Mouse (Mus musculus): ENCODE data around the gene Gm10778. TPM values are rescaled to one million over a fixed set of nuclear protein-coding genes. Genes with fewer than 3 reads are reported as not detected.
"Not testable (repeated sequence)": the region's sequence is repeated elsewhere in the genome, so short reads cannot be mapped to it uniquely, and the experiment has no call there.

Gene Gm10778
- polyA plus RNA-seq, 1 experiment from 2014 or later = 4.5 TPM

DNA sequence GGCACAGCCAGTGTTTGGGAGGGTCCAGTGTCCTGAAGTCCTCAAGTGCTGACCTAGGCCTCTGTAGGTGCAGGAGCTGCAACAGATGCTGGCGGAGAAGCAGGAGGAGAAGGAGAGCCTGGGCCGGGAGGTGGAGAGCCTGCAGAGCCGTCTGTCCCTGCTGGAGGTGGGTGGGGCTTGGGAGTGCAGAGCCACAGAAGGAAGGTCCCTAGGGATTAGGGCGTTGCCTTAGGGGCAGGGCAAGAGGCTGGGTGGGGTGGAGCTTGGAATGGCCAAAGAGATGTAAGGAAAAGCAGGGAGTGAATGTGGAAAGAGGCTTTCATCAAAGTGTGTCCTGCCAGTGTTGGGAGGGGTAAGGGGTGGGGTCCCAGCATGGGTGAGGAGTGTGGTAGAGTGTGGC is 8.0 kb upstream of the Gm10778 start:
- not testable (repeated sequence) for H3K36me3 ChIP-seq (replicated peaks); H3K9me3 ChIP-seq; H3K4me3 ChIP-seq; H3K27ac ChIP-seq; H3K27me3 ChIP-seq (ENCODE audit: poor library complexity, severe bottlenecking); DNase-seq (ENCODE audit: extremely low spot score, low spot score)
- H3K4me1 ChIP-seq = peaks cover 42% of the 10 kb centered on the region
- 58% methylated on average over 4 of the region's 4 CpGs for WGBS

DNA sequence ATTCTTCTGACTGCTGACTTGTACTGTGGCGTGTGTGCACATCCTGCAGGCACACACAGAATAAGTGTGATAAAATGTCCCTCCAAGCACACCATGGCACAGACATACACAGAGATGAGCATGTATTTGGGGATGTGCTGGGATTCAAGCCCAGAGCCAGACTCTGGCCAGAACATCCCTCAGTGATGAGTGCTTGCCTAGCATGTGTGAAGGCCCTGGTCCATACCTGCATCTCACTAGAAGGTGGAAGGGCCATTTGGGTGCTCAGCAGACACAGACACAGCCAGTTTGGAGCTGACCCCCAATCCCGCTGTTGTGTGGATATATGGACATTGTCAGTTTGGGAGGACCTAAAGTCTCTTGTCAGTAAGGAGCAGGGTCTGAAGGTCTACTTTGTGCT is 7.3 kb upstream of the Gm10778 start:
- 93% methylated on average over 2 of the region's 2 CpGs for WGBS
- no peak for DNase-seq (ENCODE audit: extremely low spot score, low spot score)
- Histone ChIP-seq H3K4me1 (peaks cover 38% of the 10 kb centered on the region), H3K36me3 (replicated peaks) (no peaks in the 10 kb centered on the region), H3K27me3 (ENCODE audit: poor library complexity, severe bottlenecking) (0 out of 2 replicates have a peak, but pooled peaks cover 10% of the 10 kb centered on the region), H3K4me3 (no peak overlapping the region), H3K27ac (no peak overlapping the region), H3K9me3 (no peaks in the 10 kb centered on the region)

DNA sequence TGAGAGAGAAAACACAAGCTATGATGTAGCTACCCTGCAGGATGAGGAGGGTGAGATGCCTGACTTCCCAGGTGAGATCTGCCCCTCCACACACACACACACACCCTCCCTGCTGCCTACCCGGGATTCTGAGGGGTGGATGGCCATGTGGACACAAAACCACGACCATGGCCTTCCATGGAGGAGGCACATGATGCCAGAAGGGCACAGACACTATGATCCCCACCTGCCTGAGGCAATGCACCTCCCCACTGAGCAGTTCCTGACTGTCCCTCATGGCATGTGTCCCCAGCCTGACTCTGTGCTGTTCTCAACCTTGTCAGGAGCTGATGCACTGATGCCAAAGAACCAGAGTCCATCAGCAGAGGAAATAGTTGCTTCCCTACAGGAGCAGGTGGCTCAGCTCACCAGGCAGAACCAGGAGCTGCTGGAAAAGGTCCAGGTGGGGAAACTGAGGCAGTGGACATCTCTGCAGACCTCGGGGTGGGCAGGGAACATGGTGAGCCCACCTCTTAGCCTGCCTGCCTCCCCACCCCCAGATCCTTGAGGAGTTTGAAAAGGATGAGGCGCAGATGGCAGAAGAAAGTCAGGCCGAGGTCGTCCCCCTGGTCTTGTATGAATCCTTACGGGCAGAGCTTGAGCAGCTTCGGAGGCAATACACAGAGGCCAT is 6.7 kb upstream of the Gm10778 start:
- H3K9me3 ChIP-seq = no peaks in the 10 kb centered on the region
- no peaks in the 10 kb centered on the region for H3K36me3 ChIP-seq (replicated peaks)
- no peak overlapping the region; the same call in 1 of the 2 replicates for H3K27ac ChIP-seq
- H3K27me3 ChIP-seq (ENCODE audit: poor library complexity, severe bottlenecking) = 0 out of 2 replicates have a peak, but pooled peaks cover 8% of the 10 kb centered on the region
- 85% methylated on average over 8 of the region's 8 CpGs for WGBS
- DNase-seq (ENCODE audit: extremely low spot score, low spot score) = no peak
- peaks cover 38% of the 10 kb centered on the region for H3K4me1 ChIP-seq
- H3K4me3 ChIP-seq = peak overlapping the region; percentile 64

DNA sequence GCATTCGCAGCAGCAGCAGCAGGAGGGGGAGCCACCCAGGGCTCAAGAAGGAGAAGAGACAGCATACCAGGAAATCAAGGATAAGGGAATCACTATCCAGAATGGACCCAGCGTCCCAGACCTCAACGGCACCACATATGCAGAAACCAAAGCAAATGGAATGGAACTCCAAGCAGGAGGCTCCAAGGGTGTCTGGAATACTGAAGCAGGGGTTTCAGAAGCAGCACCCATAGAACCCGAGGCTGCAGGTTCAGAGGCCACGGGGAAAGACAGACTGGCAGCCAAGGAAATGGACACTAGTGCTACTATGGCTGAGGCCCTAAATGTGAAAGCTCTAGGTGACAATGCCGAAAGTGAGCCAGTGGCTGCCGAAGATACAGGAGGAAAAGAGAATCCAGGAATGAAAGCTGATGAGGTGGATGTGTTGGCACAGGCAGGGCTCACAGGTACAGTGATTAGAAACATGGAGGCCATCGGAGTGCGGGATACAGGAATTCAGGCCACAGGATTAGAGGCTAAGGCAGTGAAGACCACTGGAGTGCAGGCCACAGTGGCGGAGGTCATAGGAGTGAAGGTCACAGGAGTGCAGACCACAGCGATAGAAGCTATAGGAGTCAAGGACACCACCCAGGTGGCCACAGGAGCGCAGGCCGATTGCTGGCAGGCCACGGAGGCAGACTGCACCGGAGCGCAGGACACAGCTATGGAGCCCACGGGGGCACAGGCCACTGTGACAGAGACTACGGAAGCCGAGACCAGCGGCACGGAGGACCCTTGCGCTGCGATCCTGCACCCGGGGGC is 6.0 kb upstream of the Gm10778 start:
- peaks cover 38% of the 10 kb centered on the region for H3K4me1 ChIP-seq
- no peaks in the 10 kb centered on the region for H3K36me3 ChIP-seq (replicated peaks)
- WGBS = 24% methylated on average over 24 of the region's 24 CpGs
- no peaks in the 10 kb centered on the region for H3K9me3 ChIP-seq
- peak overlapping the region; percentile 95 for H3K27ac ChIP-seq
- DNase-seq (ENCODE audit: extremely low spot score, low spot score) = no peak
- H3K4me3 ChIP-seq = peak overlapping the region; percentile 64
- H3K27me3 ChIP-seq (ENCODE audit: poor library complexity, severe bottlenecking) = 0 out of 2 replicates have a peak, but pooled peaks cover 8% of the 10 kb centered on the region

DNA sequence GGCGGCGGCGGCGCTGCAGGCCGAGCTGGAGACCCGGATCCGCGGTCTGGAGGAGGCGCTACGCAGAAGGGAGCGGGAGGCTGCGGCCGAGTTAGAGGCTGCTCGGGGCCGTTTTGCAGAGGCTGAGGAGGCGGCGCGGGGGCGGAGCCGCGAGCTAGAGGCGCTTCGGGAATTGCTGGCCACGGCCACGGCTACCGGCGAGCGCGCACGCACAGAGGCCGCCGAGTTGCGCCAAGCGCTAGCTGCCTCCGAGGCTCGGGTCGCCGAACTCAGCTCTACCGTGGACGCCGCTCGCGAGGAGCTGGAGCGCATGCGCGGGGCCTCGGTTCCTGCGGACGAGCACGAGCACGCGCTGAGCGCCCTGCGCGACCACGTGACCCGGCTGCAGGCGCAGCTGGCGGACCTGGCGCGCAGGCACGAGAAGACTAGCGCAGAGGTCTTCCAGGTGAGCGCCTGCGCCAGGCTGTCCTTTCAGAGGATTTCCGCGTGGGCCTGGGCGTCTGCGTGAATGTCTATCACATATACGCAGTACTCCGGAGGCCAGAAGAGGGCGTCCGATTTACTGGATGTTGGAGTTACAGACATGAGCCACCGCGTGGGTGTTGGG is 5.3 kb upstream of the Gm10778 start:
- H3K27me3 ChIP-seq (ENCODE audit: poor library complexity, severe bottlenecking) = 0 out of 2 replicates have a peak, but pooled peaks cover 8% of the 10 kb centered on the region
- H3K9me3 ChIP-seq = no peaks in the 10 kb centered on the region
- H3K36me3 ChIP-seq (replicated peaks) = no peaks in the 10 kb centered on the region
- peak overlapping the region; percentile 64 for H3K4me3 ChIP-seq
- peaks cover 39% of the 10 kb centered on the region for H3K4me1 ChIP-seq
- H3K27ac ChIP-seq = peak overlapping the region; percentile 95
- WGBS = under 1% methylated on average over 75 of the region's 75 CpGs
- peak; percentile 93 for DNase-seq (ENCODE audit: extremely low spot score, low spot score)

DNA sequence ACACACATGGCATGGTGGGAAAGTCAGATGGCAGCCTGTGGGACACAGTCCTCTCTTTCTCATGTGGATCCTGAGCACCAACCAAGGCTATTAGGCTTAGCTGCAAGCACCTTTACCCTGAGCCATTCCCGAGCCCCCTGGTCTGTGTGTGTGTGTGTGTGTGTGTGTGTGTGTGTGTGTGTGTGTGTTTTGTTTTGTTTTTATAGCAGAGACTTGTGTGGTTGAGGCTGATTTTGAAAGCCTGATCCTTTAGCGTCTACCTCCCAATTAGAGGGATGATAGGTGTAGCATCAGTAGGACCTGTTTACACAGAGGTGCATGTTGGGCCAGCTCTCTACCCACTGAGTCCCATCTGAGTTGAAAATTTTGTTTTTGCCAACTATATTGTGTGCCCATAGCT is 4.7 kb upstream of the Gm10778 start:
- WGBS = 66% methylated on average over 2 of the region's 2 CpGs
- H3K27me3 ChIP-seq (ENCODE audit: poor library complexity, severe bottlenecking) = 0 out of 2 replicates have a peak, but pooled peaks cover 8% of the 10 kb centered on the region
- DNase-seq (ENCODE audit: extremely low spot score, low spot score) = no peak
- peak overlapping the region; percentile 64 for H3K4me3 ChIP-seq
- peaks cover 41% of the 10 kb centered on the region for H3K4me1 ChIP-seq
- H3K9me3 ChIP-seq = no peaks in the 10 kb centered on the region
- no peaks in the 10 kb centered on the region for H3K36me3 ChIP-seq (replicated peaks)
- peak overlapping the region; percentile 95 for H3K27ac ChIP-seq

DNA sequence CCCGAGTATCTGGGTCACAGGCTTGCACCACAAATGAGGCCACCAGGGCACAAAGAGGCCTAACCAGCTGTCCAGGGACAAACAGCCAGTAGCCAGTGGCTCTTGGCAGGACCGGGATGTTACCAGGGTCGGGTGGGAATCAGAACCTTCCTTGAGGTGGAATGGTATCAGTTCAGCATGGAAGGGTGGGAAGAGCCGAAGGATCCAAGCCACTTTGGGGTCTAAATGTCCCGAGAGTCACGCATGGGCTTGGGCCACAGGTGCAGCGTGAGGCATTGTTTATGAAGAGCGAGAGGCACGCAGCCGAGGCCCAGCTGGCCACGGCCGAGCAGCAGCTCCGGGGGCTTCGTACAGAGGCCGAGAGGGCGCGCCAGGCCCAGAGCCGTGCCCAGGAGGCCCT is 4.1 kb upstream of the Gm10778 start:
- H3K4me1 ChIP-seq = peaks cover 41% of the 10 kb centered on the region
- H3K4me3 ChIP-seq = no peak overlapping the region
- H3K27me3 ChIP-seq (ENCODE audit: poor library complexity, severe bottlenecking) = 0 out of 2 replicates have a peak, but pooled peaks cover 8% of the 10 kb centered on the region
- 90% methylated on average over 18 of the region's 18 CpGs for WGBS
- no peak overlapping the region for H3K27ac ChIP-seq
- DNase-seq (ENCODE audit: extremely low spot score, low spot score) = no peak
- no peaks in the 10 kb centered on the region for H3K9me3 ChIP-seq
- H3K36me3 ChIP-seq (replicated peaks) = no peaks in the 10 kb centered on the region

DNA sequence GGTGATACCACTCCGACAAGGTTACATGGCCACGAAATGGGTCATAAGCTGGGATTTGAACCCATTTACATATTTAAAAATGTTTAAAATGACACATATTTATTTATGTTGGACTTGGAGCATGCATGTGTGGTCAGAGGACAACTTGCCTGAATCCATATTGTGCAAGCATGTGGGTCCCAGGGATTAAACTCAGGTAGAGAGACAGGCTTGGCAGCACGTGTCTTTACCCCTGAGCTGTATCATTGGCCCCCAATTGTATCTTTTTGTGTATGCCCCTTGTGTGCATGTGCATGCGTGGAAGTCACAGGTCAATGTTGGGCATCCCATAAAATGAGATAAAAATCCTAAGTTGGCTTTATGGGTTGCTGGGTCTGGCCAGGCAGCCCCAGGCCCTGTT is 3.5 kb upstream of the Gm10778 start:
- Histone ChIP-seq H3K36me3 (replicated peaks) (peaks cover 3% of the 10 kb centered on the region), H3K27me3 (ENCODE audit: poor library complexity, severe bottlenecking) (0 out of 2 replicates have a peak, but pooled peaks cover 8% of the 10 kb centered on the region), H3K27ac (no peak overlapping the region), H3K4me1 (peaks cover 46% of the 10 kb centered on the region), H3K4me3 (no peak overlapping the region), H3K9me3 (0 out of 2 replicates have a peak, but pooled peaks cover 3% of the 10 kb centered on the region)
- WGBS = 91% methylated on average over 4 of the region's 4 CpGs
- no peak for DNase-seq (ENCODE audit: extremely low spot score, low spot score)

DNA sequence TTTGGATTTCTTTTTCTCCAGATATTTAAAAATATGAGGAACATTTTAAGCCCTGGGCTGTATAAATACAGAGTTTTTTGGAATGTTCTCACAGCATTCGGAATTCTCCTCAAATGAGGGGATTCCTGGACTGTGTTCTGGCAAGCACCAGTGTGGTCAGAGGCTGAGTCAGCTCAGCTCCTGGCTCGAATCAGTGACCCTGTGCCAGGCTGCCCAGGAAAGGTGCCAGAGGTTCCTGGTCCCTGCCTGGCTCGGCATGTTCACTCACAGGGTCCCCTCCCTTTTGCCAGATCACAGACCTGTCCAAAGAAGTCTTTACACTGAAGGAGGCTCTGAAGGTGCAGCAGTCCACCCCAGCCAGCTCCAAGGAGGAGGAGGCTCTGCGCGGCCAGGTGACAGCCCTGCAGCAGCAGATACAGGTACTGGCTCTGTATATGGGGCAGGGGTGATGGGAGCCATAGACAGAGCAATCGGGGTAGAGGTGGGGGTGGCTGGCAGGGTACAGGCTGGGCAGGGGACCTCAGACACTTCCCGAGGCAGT is 2.8 kb upstream of the Gm10778 start:
- Histone ChIP-seq H3K36me3 (replicated peaks) (peaks cover 10% of the 10 kb centered on the region), H3K4me3 (no peak overlapping the region), H3K4me1 (peaks cover 43% of the 10 kb centered on the region), H3K27me3 (ENCODE audit: poor library complexity, severe bottlenecking) (0 out of 2 replicates have a peak, but pooled peaks cover 8% of the 10 kb centered on the region), H3K9me3 (peaks cover 10% of the 10 kb centered on the region), H3K27ac (no peak overlapping the region)
- DNase-seq (ENCODE audit: extremely low spot score, low spot score) = no peak
- 87% methylated on average over 7 of the region's 7 CpGs for WGBS

DNA sequence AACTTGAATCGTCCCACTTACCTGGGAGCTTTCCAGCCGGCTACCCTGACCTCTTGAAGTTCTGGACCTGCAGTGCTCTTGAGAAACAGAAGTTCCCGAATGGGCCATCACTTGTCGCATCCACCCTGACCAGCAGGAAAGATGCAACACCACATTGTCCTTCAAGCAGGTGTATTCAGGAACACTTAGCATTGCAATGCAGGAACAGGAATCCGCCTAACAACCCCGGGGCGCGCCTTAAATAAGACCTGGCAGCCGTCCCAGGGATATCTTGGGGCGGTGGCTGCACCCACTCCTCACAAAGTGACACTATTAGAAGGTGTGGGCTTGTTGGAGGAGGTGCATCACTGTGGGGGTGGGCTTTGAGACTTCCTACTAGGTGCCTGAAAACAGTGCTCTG is 6.3 kb downstream of the Gm10778 start:
- Histone ChIP-seq H3K9me3 (peaks cover 90% of the 10 kb centered on the region), H3K36me3 (replicated peaks) (peaks cover 86% of the 10 kb centered on the region), H3K27me3 (ENCODE audit: poor library complexity, severe bottlenecking) (no peaks in the 10 kb centered on the region), H3K4me3 (no peak overlapping the region), H3K4me1 (peaks cover under 1% of the 10 kb centered on the region), H3K27ac (no peak overlapping the region)
- WGBS = 94% methylated on average over 10 of the region's 10 CpGs
- DNase-seq (ENCODE audit: extremely low spot score, low spot score) = no peak

DNA sequence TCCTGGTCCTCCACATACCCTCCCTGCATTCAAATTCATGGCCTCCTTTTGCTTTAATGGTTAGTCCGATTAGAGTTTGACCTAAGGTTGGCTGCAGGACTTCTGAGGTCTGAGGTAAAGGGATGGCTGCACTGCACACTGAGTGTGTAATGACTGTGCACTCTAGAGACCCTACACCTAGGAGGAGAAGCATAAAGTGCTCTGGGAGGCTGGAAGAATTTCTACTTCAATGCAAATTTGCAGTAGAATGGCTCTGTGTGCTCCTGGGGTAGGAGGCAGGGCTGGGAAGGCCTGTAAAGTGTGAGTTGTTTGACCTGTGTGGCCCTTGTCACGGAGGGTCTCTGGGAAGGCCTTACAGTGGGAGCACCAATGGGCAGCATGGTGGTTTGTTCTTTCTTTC is 7.3 kb downstream of the Gm10778 start:
- WGBS = 94% methylated on average over 2 of the region's 2 CpGs
- Histone ChIP-seq H3K4me3 (no peak overlapping the region), H3K4me1 (no peaks in the 10 kb centered on the region), H3K36me3 (replicated peaks) (peaks cover 80% of the 10 kb centered on the region), H3K27ac (no peak overlapping the region), H3K27me3 (ENCODE audit: poor library complexity, severe bottlenecking) (no peaks in the 10 kb centered on the region), H3K9me3 (peaks cover 85% of the 10 kb centered on the region)
- DNase-seq (ENCODE audit: extremely low spot score, low spot score) = no peak

DNA sequence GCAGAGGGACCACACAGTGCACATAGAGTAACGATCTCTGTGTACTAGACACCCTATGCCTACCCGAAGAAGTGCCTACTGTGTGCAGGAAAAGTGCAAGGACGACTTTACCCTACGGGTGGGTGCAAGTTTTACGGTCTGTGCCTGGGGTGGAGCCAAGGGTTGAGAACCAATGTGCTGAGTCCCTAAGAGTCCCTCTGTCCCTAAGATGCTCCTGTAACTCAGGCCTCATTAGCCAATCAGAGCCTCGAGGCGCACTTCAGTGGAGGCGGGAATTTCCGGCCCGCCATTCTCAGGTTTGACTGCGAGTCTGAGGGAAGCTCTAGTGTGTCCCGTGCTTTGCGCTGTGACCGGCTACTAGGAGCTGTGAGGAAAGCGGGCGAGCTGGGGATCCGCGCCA is 38.3 kb downstream of the Gm10778 start:
- WGBS = no CpG with 5 or more reads among the region's 18 CpGs
- not testable (repeated sequence) for H3K27ac ChIP-seq; H3K4me1 ChIP-seq; H3K27me3 ChIP-seq (ENCODE audit: poor library complexity, severe bottlenecking); H3K36me3 ChIP-seq (replicated peaks); H3K4me3 ChIP-seq; H3K9me3 ChIP-seq; DNase-seq (ENCODE audit: extremely low spot score, low spot score)

Measured in forebrain, embryonic 10.5 days (tissue).